Mouse (Mus musculus) right cerebral cortex, adult 2 months (tissue): Measurements from ENCODE around the gene Grem1.

Source experiments
- DNase-seq, 2 experiments: peaks; one replicate each; pipeline ENCODE4 v3.0.0; 2021 to 2022; ENCODE audit warnings: low spot score in 2 of 2

The Grem1 gene

GRCm38 (mm10) chr2:113758311-113759161 is at the start of gene Grem1:
Grem1 (minus strand) TSS chr2:113758646.
- peak in 1 of 2 experiments; percentile 26 for DNase-seq

- DNase-seq, result peak in 1 of 2 experiments; percentile 62
Observed at GRCm38 (mm10) chr2:113807640-113808039, 49.2 kb upstream of the Grem1 start.

GRCm38 (mm10) chr2:113806851-113807577 is 48.6 kb upstream of the Grem1 start:
- DNase-seq, result no peak

- DNase-seq, result no peak
Observed at GRCm38 (mm10) chr2:113805765-113806164, 47.3 kb upstream of the Grem1 start.

- no peak for DNase-seq
Observed at GRCm38 (mm10) chr2:113803753-113804152, 45.3 kb upstream of the Grem1 start.

GRCm38 (mm10) chr2:113800846-113801245 is 42.4 kb upstream of the Grem1 start:
- DNase-seq, result no peak

GRCm38 (mm10) chr2:113798605-113799004 is 40.2 kb upstream of the Grem1 start:
- no peak for DNase-seq

- DNase-seq, result no peak
Observed at GRCm38 (mm10) chr2:113795186-113795585, 36.7 kb upstream of the Grem1 start.

- no peak for DNase-seq
Observed at GRCm38 (mm10) chr2:113793521-113793920, 35.1 kb upstream of the Grem1 start.

- DNase-seq, result no peak
Observed at GRCm38 (mm10) chr2:113788821-113789387, 30.5 kb upstream of the Grem1 start.

GRCm38 (mm10) chr2:113787882-113788281 is 29.4 kb upstream of the Grem1 start:
- DNase-seq, result no peak

- DNase-seq, result no peak
Observed at GRCm38 (mm10) chr2:113784851-113785250, 26.4 kb upstream of the Grem1 start.

- DNase-seq, result no peak
Observed at GRCm38 (mm10) chr2:113781521-113781920, 23.1 kb upstream of the Grem1 start.

- no peak for DNase-seq
Observed at GRCm38 (mm10) chr2:113781107-113781506, 22.7 kb upstream of the Grem1 start.

GRCm38 (mm10) chr2:113779336-113779735 is 20.9 kb upstream of the Grem1 start:
- DNase-seq, result no peak

GRCm38 (mm10) chr2:113778036-113778435 is 19.6 kb upstream of the Grem1 start:
- DNase-seq, result no peak

- no peak for DNase-seq
Observed at GRCm38 (mm10) chr2:113776297-113776696, 17.9 kb upstream of the Grem1 start.

- no peak for DNase-seq
Observed at GRCm38 (mm10) chr2:113774150-113774805, 15.8 kb upstream of the Grem1 start.

GRCm38 (mm10) chr2:113768541-113769303 is 10.3 kb upstream of the Grem1 start:
- no peak for DNase-seq

GRCm38 (mm10) chr2:113765885-113766284 is 7.4 kb upstream of the Grem1 start:
- no peak for DNase-seq

- DNase-seq, result no peak
Observed at GRCm38 (mm10) chr2:113764968-113765367, 6.5 kb upstream of the Grem1 start.
